Mouse (Mus musculus) kidney, adult 2 months (tissue): ENCODE measurements at regions not wholly inside any gene's neighbourhood (a gene's known extent, or its start where the extent isn't known, plus 50 kb on each side); places are given as distances from the start of the nearest gene placed in this dataset.

Experiments used
- CTCF ChIP-seq: fragments of 200-500 bp; conservative IDR thresholded peaks from 2 replicates; pipeline ENCODE4 v1.5.1; 2011; ENCODE audit warnings: low read depth, mild to moderate bottlenecking, control low read depth, low read length, moderate library complexity, mixed read lengths; ENCODE audit not compliant: insufficient read depth, insufficient read length
- POLR2A ChIP-seq: fragments of 200-500 bp; IDR thresholded peaks from one replicate; pipeline ENCODE4 v1.6.1; 2011; ENCODE audit warnings: low read depth, low read length, control low read depth

DNA sequence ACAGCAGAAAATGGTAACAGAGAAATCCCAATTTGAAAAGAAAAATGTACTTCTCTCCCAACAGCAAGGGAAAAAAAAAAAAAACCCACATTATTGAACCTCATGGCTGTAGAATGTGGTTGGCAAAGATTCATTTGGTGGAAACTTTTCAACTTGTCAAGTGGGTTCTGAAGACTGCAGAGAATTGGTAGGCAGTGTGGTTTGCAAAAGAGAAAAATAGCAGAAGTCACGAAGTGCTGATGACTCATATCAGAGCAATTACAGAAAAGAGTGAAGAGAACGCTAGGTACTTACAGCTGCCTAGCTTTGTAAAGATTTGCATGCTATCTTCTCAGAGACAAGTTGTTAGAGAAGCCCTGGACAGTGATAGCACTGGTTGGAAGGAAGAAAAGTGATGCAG is 1211.6 kb downstream of the Galc start:
- TF ChIP-seq CTCF, result no peak
- TF ChIP-seq POLR2A, result no peak
